Mouse (Mus musculus): ENCODE results near the gene Islr. TPM values are rescaled to one million over a fixed set of nuclear protein-coding genes. Genes with fewer than 3 reads are reported as not detected.

Gene Islr
- polyA plus RNA-seq, 1 experiment = 34.0 TPM

DNA sequence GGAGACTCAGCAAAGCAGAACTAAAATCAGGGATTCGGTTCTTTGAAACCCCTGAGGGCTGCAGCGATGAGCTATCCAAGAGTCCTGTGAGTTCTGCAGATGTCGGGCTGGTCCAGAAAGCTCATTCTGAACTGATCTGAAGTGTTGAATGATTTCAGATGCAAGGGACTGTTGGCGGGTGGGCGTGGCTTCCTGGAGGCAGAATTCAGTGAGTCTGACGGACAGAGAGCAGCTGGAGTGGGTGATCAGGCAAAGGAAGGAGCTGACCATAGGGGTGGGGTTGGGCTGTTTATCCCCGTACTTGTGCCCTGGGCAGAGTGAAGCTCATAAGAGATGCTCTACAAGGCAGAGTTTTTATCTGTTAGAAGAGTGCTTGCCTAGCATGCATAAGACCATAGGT lies 60.7 kb downstream of the Islr start:
- TF ChIP-seq CTCF (IDR thresholded peaks at IDR 0.05; ENCODE audit: extremely low read depth, insufficient read depth, low read length) (no peak), POLR2A (IDR thresholded peaks at IDR 0.05; ENCODE audit: extremely low read depth, insufficient read depth, low read length) (no peak)
- no peak overlapping the region for H3K27ac ChIP-seq (ENCODE audit: insufficient read depth, low read length)
- no peak overlapping the region for H3K4me3 ChIP-seq (ENCODE audit: insufficient read depth, low read length)
- H3K4me1 ChIP-seq (ENCODE audit: control insufficient read depth, insufficient read depth, low read length) = peaks cover 6% of the 10 kb centered on the region; the same call in 1 of the 2 replicates

DNA sequence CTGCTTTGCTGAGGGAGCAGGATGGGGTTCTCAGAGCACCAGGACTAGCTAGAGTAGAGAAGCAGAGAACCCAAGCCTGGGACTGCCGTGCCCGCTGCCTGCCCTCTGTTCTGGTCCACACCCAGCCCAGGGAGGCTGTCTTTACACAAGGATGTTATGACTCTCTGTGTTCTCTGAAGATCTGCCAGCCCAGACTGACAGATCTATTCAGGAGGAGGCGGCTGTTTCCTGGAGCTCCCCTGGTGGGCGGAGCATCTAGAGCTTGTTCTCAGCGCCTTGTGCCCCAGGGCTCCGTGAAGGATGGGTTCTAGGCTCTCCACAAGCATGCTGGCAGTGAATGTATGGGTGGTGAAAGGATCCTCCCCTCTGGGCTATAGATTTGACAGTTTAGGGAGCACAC lies 64.2 kb downstream of the Islr start:
- H3K4me1 ChIP-seq (ENCODE audit: control insufficient read depth, insufficient read depth, low read length) = peaks cover 6% of the 10 kb centered on the region; the same call in 1 of the 2 replicates
- TF ChIP-seq POLR2A (IDR thresholded peaks at IDR 0.05; ENCODE audit: extremely low read depth, insufficient read depth, low read length) = no peak
- TF ChIP-seq CTCF (IDR thresholded peaks at IDR 0.05; ENCODE audit: extremely low read depth, insufficient read depth, low read length) = no peak
- no peak overlapping the region for H3K4me3 ChIP-seq (ENCODE audit: insufficient read depth, low read length)
- peak overlapping the region; percentile 42 for H3K27ac ChIP-seq (ENCODE audit: insufficient read depth, low read length)

DNA sequence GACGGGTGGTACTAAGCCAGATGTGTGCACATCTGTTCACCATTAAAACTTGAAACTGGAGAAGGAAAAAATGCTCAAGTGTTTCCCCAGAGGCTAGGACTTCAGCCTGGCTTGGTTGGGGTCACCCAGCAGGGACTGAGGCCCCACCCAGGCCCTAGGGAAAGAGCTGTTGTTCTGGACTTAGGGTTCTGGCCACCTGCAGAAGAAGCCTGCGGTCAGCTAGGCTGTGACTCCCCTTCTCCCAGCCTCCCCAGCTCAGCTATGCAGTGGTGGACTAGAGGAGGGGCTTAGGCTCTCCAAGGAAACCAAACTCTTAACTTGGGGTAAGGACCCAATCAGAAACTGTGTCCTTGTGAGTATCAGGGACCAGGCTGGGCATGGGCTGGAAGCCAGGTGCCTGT lies 68.2 kb downstream of the Islr start:
- TF ChIP-seq CTCF (IDR thresholded peaks at IDR 0.05; ENCODE audit: extremely low read depth, insufficient read depth, low read length) = no peak
- no peak for TF ChIP-seq POLR2A (IDR thresholded peaks at IDR 0.05; ENCODE audit: extremely low read depth, insufficient read depth, low read length)
- H3K4me3 ChIP-seq (ENCODE audit: insufficient read depth, low read length) = no peak overlapping the region
- peaks cover 6% of the 10 kb centered on the region; the same call in 1 of the 2 replicates for H3K4me1 ChIP-seq (ENCODE audit: control insufficient read depth, insufficient read depth, low read length)
- no peak overlapping the region for H3K27ac ChIP-seq (ENCODE audit: insufficient read depth, low read length)

DNA sequence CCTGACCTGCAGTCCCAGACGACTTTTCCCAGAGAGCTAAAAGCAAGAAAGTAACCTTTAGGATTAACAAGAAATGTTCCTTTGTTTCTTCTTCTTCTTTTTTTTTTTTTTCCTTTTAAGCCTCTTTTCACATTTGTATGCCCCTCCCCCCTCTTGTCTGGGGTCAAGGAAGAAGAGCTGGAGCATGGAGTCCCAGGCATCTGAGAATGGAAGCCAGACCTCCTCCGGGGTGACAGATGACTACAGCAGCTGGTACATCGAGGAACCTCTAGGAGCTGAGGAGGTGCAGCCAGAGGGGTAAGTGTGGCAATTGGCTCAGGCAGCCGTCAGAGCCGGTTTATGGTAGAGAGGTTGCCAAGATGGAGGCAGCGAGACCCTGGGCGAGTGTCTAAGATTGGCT lies 69.2 kb downstream of the Islr start:
- Histone ChIP-seq H3K27ac (ENCODE audit: insufficient read depth, low read length) (no peak overlapping the region), H3K4me1 (ENCODE audit: control insufficient read depth, insufficient read depth, low read length) (peaks cover 4% of the 10 kb centered on the region; the same call in 1 of the 2 replicates), H3K4me3 (ENCODE audit: insufficient read depth, low read length) (no peak overlapping the region)
- TF ChIP-seq POLR2A (IDR thresholded peaks at IDR 0.05; ENCODE audit: extremely low read depth, insufficient read depth, low read length) (no peak), CTCF (IDR thresholded peaks at IDR 0.05; ENCODE audit: extremely low read depth, insufficient read depth, low read length) (no peak)

DNA sequence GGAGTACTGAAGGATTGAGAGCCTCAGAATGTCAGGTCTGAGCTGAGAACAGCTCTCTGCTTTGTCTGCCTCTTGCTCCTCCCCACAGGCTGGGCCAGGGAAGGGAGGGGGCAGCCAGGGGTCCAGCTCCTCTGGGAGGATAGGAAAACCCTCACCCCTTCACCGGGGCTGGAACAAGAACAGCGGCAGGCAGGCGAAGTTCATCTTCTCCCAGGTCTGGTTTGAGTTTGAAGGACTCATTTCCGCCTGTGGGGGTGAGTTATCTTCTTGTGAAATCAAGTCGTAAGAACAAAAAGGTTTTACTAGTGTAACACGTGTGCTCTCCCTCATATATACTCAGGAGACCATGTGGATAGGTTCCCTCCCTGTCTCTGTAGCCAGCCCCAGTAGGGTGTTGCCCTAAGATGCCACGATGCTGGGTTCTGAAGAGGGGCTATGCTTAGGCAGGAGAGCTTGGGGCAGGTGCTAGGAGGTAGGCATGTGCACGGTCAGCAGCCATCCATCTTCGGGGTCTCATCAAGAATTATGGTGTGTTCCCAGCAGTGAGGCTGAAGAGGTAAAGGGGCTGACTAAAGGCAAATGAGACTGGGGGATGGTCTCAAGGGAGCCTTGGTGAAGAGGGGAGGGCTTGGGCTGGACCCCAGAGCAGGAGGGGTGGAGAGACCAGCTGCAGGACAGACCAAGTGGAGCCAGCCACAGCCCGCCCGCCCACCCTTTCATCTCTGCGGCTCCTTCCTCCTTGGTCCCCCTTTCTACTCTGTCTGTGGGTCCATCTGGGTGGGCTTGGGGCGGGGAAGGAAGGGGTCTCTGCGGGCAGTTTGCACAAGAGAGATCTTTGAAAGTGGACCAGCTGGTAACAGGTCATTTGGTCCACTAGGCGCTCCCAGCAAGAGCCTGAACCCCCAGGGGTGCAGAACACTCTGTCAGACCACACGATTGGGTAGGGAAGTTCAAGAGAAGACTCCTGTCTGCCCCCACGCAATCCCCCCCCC lies 69.9 kb downstream of the Islr start:
- Histone ChIP-seq H3K4me1 (ENCODE audit: control insufficient read depth, insufficient read depth, low read length) (no peaks in the 10 kb centered on the region), H3K27ac (ENCODE audit: insufficient read depth, low read length) (no peak overlapping the region), H3K4me3 (ENCODE audit: insufficient read depth, low read length) (no peak overlapping the region)
- TF ChIP-seq CTCF (IDR thresholded peaks at IDR 0.05; ENCODE audit: extremely low read depth, insufficient read depth, low read length) (no peak), POLR2A (IDR thresholded peaks at IDR 0.05; ENCODE audit: extremely low read depth, insufficient read depth, low read length) (no peak)

DNA sequence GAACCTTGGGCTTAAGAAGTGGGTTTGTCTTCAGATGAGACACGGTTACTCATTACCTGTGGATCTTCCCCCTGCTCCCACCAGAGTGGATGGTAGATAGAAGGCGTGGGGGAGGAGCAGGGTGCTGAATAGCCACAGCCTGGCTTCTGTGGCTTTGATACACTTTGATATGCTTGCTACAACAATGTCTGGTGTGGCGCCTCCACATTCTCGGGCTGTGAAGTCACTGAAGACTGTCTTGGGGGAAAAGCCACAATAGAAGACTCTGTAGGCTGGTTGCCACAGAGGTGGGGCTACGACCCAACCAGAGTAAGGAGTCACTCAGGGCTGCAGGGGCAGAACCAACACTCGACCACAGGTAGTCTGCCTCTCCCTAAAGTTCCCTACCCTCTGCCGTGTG lies 72.4 kb downstream of the Islr start:
- H3K4me1 ChIP-seq (ENCODE audit: control insufficient read depth, insufficient read depth, low read length) = no peaks in the 10 kb centered on the region
- no peak overlapping the region for H3K4me3 ChIP-seq (ENCODE audit: insufficient read depth, low read length)
- H3K27ac ChIP-seq (ENCODE audit: insufficient read depth, low read length) = no peak overlapping the region
- no peak for TF ChIP-seq CTCF (IDR thresholded peaks at IDR 0.05; ENCODE audit: extremely low read depth, insufficient read depth, low read length)
- no peak for TF ChIP-seq POLR2A (IDR thresholded peaks at IDR 0.05; ENCODE audit: extremely low read depth, insufficient read depth, low read length)

DNA sequence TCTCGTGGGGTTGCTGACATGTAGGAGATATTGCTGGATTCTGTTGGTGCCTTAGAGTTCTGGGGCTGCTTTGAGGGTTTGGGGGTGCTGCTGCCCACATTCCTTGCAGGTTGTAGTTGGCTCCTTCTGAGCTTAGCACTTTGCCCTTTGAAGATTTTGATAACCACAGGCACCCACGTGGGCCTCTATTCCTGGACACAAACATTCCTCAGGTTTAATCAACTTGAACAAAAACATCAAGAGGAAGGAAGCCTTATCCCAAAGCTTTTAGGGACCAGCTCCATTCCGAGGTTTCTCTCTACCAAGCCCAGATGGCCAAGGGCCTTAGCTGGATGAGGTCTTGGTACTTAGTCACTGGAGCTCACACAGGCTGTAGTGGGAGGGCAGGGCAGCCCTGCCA lies 73.2 kb downstream of the Islr start:
- Histone ChIP-seq H3K4me3 (ENCODE audit: insufficient read depth, low read length) (no peak overlapping the region), H3K27ac (ENCODE audit: insufficient read depth, low read length) (no peak overlapping the region), H3K4me1 (ENCODE audit: control insufficient read depth, insufficient read depth, low read length) (no peaks in the 10 kb centered on the region)
- no peak for TF ChIP-seq CTCF (IDR thresholded peaks at IDR 0.05; ENCODE audit: extremely low read depth, insufficient read depth, low read length)
- no peak for TF ChIP-seq POLR2A (IDR thresholded peaks at IDR 0.05; ENCODE audit: extremely low read depth, insufficient read depth, low read length)

DNA sequence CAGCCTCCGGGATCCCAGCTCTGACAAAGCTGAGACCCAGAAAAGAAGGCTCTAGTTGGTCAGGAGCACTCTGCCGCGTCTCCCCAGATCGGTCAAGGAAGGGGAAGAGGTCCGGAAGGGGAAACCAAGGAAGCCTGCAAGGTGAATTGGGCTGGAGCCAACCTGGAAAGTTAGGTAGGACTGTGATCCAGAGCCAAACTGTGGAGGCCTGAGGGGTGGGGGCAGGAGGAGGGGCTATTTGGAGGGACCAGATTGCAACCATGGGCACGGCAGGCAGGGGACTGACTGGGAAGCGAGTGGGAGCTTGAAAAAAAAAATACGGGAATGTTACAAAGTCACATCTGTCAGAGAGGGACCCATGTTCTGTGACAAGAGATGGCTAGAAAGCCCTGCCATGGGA lies 74.6 kb downstream of the Islr start:
- Histone ChIP-seq H3K4me3 (ENCODE audit: insufficient read depth, low read length) (no peak overlapping the region), H3K4me1 (ENCODE audit: control insufficient read depth, insufficient read depth, low read length) (no peaks in the 10 kb centered on the region), H3K27ac (ENCODE audit: insufficient read depth, low read length) (no peak overlapping the region)
- TF ChIP-seq CTCF (IDR thresholded peaks at IDR 0.05; ENCODE audit: extremely low read depth, insufficient read depth, low read length) = no peak

DNA sequence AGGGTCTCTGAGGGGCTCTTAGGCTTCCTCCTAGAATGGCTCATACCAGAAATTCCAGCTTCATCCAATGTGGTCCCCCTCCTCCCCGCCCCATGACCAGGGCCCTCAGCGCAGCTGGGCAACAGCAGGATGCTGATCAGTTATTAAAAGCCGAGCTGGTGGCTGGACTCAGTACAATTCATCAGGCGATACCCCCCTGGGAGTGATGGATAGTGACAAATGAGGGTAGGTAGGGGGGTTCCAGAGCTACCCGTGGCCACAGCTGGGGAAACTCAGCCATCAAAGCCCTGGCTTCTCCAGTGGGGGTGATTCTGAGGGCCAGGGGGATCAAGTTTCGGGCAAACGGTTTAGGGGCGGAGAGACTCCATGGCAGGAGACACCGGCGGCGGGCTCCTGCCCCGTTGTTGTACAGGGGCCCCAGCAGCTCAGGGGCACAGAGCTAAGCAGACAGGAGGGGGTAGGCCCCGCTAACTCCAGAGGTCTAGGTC lies 75.1 kb downstream of the Islr start:
- H3K27ac ChIP-seq (ENCODE audit: insufficient read depth, low read length) = no peak overlapping the region
- TF ChIP-seq POLR2A (IDR thresholded peaks at IDR 0.05; ENCODE audit: extremely low read depth, insufficient read depth, low read length) (no peak), CTCF (IDR thresholded peaks at IDR 0.05; ENCODE audit: extremely low read depth, insufficient read depth, low read length) (no peak)
- H3K4me1 ChIP-seq (ENCODE audit: control insufficient read depth, insufficient read depth, low read length) = no peaks in the 10 kb centered on the region
- no peak overlapping the region for H3K4me3 ChIP-seq (ENCODE audit: insufficient read depth, low read length)

DNA sequence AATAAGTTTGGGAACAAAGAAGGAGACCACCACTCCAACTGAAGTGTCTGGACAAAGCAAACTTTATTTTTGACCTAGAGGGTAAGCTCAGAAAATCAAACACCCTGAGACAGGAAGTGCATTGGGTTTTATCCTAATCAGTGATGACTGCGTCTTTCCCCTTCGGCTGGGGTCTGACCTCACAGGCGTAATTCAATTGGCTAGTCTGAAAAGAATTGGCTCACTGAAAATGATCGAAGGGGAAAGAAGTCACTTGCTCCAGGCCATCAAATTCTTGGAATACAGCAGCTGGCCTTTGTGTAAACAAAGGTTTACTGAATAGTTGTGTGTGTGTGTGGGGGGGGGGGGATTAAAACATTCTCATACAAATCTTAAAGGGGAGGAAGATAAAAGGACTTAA lies 78.3 kb downstream of the Islr start:
- TF ChIP-seq POLR2A (IDR thresholded peaks at IDR 0.05; ENCODE audit: extremely low read depth, insufficient read depth, low read length) (no peak), CTCF (IDR thresholded peaks at IDR 0.05; ENCODE audit: extremely low read depth, insufficient read depth, low read length) (no peak)
- no peaks in the 10 kb centered on the region for H3K4me1 ChIP-seq (ENCODE audit: control insufficient read depth, insufficient read depth, low read length)
- H3K4me3 ChIP-seq (ENCODE audit: insufficient read depth, low read length) = no peak overlapping the region
- no peak overlapping the region for H3K27ac ChIP-seq (ENCODE audit: insufficient read depth, low read length)

All from cortical plate, adult 2 months (tissue).